Mouse (Mus musculus): Measurements from ENCODE around the gene Btbd35f10. TPM values are rescaled to one million over a fixed set of nuclear protein-coding genes. Genes with fewer than 3 reads are reported as not detected.
"Not testable (repeated sequence)": the region's sequence is repeated elsewhere in the genome, so short reads cannot be mapped to it uniquely, and the experiment has no call there.

The Btbd35f10 gene
- polyA plus RNA-seq (2012) = not detected in 2 replicates

DNA sequence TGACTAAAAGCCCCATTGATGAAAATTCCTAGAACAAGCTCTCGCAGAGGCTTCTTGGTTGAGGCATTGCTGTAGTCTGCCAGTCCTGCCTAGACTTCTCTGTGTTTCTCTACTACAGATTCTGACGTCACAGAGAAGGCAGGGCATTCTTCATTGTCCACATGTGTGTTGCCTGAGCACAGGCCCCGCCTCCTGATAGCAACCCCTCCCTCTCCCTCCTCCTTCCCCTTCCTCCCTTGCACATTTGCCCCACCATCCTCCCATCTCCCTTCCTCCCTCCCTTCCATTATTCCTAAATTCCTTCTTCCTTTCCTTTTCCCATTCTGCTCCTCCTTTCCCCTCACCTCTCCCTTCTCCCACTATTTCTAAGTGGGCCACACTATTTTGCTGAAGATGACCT lies at the start of gene Btbd35f10:
TSS of gene Btbd35f10 (minus strand) at position 101 of the 400 bp plus-strand sequence.
- not testable (repeated sequence) for H3K9me3 ChIP-seq (ENCODE audit: control insufficient read depth, low read length); H3K4me1 ChIP-seq (ENCODE audit: control insufficient read depth); H3K36me3 ChIP-seq (ENCODE audit: control insufficient read depth); H3K27me3 ChIP-seq (ENCODE audit: control insufficient read depth); H3K4me3 ChIP-seq (replicated peaks)

Other genes with a start within 250 kb of the Btbd35f10 start
- not detected in 2 replicates for gene Btbd35f18, start 52.7 kb downstream of the Btbd35f10 start, polyA plus RNA-seq (2012)
- gene Btbd35f16, start 204.1 kb upstream of the Btbd35f10 start, polyA plus RNA-seq (2012) = not detected in 2 replicates